Mouse (Mus musculus): ENCODE measurements around the gene Pebp1. TPM values are rescaled to one million over a fixed set of nuclear protein-coding genes. Genes with fewer than 3 reads are reported as not detected.
"Not testable (repeated sequence)": the region's sequence is repeated elsewhere in the genome, so short reads cannot be mapped to it uniquely, and the experiment has no call there.

Gene Pebp1
- polyA plus RNA-seq, 1 experiment from 2014 or later = 1,043 TPM

DNA sequence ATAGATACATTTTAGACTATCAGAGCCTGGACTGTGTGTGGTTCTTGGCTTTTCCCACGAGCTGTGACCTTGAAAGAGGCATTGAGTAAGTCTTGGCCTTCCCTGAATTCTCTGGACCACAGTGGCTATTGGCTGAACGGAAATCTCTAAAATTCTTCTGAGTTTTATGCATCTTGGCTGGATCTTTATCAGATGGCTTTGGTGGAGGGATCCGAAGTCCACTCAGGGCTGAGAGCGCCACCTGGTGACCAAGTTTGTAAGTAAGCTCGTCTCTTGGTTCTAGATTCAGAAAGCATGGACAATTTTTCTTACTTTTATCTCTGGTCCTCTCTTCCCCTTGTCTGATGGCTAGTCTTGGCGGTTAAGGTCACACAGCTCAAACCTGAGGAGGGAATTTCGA lies 17.5 kb upstream of the Pebp1 start:
- H3K9me3 ChIP-seq = no peaks in the 10 kb centered on the region
- 83% methylated on average over 7 of the region's 7 CpGs for WGBS
- peaks cover 3% of the 10 kb centered on the region for H3K4me1 ChIP-seq (replicated peaks)
- H3K36me3 ChIP-seq = no peaks in the 10 kb centered on the region
- H3K9ac ChIP-seq = no peak overlapping the region
- H3K27me3 ChIP-seq = no peaks in the 10 kb centered on the region
- ATAC-seq (ENCODE audit: low FRiP score) = no peak
- H3K27ac ChIP-seq = no peak overlapping the region
- no peak overlapping the region for H3K4me2 ChIP-seq
- H3K4me3 ChIP-seq = no peak overlapping the region

DNA sequence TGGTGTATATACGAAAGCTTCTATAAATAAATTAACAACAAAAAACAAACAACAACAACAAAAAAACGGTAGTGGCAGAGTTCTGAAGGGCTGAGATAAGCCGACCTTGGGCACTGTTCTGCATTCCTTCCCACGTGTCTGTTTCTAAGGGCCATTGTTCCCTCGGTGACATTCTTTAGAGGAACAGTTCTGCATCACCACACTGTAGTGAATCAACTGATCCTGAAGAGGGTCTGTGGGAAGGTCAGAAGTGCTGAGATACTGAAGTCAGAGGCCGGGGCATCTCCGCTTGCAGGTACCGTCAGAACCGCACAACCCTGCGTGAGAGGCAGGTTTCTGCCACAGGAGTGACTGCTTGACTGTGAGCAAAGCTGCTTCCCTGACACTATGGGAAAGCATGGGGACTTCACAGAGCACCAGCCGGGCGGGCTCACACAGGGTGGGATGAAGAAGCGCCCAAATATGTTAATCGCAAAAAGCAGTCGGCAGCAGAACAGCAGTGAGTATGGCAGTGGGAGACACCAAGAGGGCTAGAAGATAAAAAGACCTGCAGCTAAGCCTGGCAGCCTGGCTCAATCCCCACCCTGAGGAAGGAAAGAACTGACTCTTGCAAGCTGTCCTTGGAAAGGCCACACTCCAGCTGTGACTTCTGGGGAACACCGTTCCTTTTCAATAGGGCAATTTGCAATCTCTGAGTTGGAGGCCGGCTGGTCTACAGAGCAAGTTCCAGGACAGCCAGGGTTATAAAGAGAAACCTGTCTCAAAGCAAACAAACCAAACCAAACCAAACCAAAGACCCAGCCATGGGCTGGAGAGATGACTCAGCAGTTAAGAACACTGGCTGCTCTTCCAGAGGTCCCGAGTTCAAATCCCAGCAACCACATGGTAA lies 16.5 kb upstream of the Pebp1 start:
- Histone ChIP-seq H3K27ac (no peak overlapping the region), H3K36me3 (no peaks in the 10 kb centered on the region), H3K9me3 (no peaks in the 10 kb centered on the region), H3K9ac (no peak overlapping the region), H3K4me3 (no peak overlapping the region), H3K4me1 (replicated peaks) (peaks cover 3% of the 10 kb centered on the region), H3K4me2 (no peak overlapping the region), H3K27me3 (no peaks in the 10 kb centered on the region)
- ATAC-seq (ENCODE audit: low FRiP score) = no peak
- WGBS = 42% methylated on average over 18 of the region's 18 CpGs

DNA sequence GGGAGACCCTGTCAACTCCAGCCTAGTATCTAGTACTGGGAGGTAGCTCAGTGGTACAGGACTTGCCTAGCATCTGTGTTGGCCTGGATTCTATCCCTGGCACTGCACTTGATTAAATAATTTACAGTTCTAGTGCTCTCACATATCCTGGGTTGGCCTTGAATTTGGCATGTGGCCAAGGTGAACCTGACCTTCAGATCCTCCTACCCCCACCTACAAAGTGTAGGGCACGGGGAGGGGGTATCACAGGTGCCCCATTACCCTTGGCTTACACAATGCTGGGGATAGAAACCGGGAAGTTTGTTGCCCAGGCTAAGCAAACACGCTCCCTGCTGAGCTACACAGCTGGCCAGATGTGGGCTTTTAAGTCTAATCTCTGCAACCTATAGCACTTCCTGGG lies 15.5 kb upstream of the Pebp1 start:
- Histone ChIP-seq H3K27ac (no peak overlapping the region), H3K4me1 (replicated peaks) (peaks cover 3% of the 10 kb centered on the region), H3K4me3 (no peak overlapping the region), H3K4me2 (no peak overlapping the region), H3K9me3 (no peaks in the 10 kb centered on the region), H3K27me3 (no peaks in the 10 kb centered on the region), H3K36me3 (no peaks in the 10 kb centered on the region), H3K9ac (no peak overlapping the region)
- no peak for ATAC-seq (ENCODE audit: low FRiP score)
- WGBS = 80% methylated on average over 3 of the region's 3 CpGs

DNA sequence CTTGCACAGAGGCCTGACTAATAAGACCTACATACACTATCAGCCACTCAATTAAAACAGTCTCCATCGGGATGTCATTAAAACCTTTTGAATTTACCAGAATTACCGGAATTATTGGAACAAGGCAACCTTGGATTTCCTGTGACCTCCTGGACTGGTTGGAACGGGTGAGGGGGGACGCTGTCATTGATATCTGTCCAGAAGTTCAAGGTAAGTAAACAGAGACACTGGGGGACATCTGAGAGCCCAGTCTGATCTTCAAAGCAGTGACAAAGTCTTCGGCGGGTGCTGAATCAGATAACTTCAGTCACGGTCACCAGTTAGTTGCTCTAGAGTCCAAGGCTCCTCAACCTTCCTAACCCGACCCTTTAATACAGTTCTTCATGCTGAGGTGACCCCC lies 7.6 kb upstream of the Pebp1 start:
- no peak overlapping the region for H3K9ac ChIP-seq
- no peaks in the 10 kb centered on the region for H3K27me3 ChIP-seq
- H3K4me3 ChIP-seq = no peak overlapping the region
- H3K27ac ChIP-seq = no peak overlapping the region
- no peak overlapping the region for H3K4me2 ChIP-seq
- H3K9me3 ChIP-seq = no peaks in the 10 kb centered on the region
- ATAC-seq (ENCODE audit: low FRiP score) = no peak
- 94% methylated on average over 8 of the region's 8 CpGs for WGBS
- H3K4me1 ChIP-seq (replicated peaks) = no peaks in the 10 kb centered on the region
- H3K36me3 ChIP-seq = no peaks in the 10 kb centered on the region

DNA sequence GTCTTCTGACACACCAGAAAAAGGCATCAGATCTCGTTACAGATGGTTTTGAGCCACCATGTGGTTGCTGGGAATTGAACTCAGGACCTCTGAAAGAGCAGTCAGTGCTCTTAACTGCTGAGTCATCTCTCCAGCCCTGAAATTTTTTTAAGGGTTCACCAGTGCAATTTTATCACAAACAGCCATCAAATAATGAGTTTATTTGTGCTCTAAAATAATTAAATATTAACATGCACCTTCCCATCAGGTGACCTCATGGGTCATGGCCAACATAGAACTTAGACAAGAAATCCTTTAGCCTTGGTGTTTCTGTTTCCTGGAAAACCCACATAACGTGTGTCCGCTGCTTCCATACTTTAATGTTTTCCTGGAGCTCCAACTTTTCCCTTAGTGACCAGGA lies 6.4 kb upstream of the Pebp1 start:
- H3K27me3 ChIP-seq; H3K27ac ChIP-seq; H3K4me2 ChIP-seq; ATAC-seq (ENCODE audit: low FRiP score); H3K4me3 ChIP-seq; H3K9me3 ChIP-seq; H3K36me3 ChIP-seq; H3K9ac ChIP-seq; H3K4me1 ChIP-seq (replicated peaks): not testable (repeated sequence)
- WGBS = 84% methylated on average over 3 of the region's 3 CpGs

DNA sequence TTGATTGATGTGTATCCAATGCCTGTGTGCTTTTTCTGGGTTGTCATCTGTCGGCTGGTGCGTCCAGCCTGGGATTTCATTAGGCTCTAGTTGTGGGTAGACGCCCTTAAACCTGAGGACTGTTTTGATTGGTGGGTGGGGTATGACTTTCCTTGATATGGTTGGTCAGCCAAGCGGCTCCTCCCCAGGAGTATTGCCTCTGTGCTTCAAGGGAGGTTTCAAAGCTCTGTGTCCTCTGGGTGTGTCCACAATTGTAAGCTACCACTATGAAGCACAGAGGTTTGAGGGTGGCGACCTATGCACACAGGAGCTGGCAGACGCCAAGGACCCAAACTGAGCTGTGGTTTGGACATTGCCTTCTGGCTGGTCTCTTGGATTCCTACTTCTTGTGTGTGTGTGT lies 5.1 kb upstream of the Pebp1 start:
- Histone ChIP-seq H3K36me3 (no peaks in the 10 kb centered on the region), H3K4me2 (no peak overlapping the region), H3K27me3 (no peaks in the 10 kb centered on the region), H3K27ac (no peak overlapping the region), H3K4me3 (no peak overlapping the region), H3K9me3 (no peaks in the 10 kb centered on the region), H3K4me1 (replicated peaks) (peaks cover 6% of the 10 kb centered on the region), H3K9ac (no peak overlapping the region)
- no peak for ATAC-seq (ENCODE audit: low FRiP score)
- WGBS = 85% methylated on average over 6 of the region's 6 CpGs

DNA sequence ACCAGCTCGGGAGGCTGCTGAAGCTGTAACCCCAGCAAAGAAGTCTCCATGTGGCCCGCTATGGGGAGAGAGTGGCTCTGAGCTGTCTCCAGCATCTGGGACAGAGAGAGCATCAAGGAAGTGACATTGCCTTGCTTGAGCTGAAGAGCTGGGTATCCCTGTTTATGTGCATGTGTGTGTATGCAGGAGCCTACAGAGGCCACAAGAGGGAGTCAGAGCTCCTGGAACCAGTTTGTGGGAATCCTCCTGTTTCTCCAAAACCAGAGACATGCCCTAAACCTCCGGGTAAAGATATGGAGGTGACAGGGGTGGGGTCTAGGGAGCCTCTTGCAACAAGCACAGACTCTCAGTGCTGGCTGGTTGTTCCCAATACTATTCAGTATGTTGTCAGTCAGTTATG lies 3.9 kb upstream of the Pebp1 start:
- H3K9me3 ChIP-seq = no peaks in the 10 kb centered on the region
- WGBS = 82% methylated on average over 3 of the region's 3 CpGs
- no peak overlapping the region for H3K4me3 ChIP-seq
- no peak overlapping the region for H3K4me2 ChIP-seq
- H3K4me1 ChIP-seq (replicated peaks) = peaks cover 10% of the 10 kb centered on the region
- ATAC-seq (ENCODE audit: low FRiP score) = no peak
- no peaks in the 10 kb centered on the region for H3K27me3 ChIP-seq
- no peak overlapping the region for H3K27ac ChIP-seq
- no peaks in the 10 kb centered on the region for H3K36me3 ChIP-seq
- no peak overlapping the region for H3K9ac ChIP-seq

DNA sequence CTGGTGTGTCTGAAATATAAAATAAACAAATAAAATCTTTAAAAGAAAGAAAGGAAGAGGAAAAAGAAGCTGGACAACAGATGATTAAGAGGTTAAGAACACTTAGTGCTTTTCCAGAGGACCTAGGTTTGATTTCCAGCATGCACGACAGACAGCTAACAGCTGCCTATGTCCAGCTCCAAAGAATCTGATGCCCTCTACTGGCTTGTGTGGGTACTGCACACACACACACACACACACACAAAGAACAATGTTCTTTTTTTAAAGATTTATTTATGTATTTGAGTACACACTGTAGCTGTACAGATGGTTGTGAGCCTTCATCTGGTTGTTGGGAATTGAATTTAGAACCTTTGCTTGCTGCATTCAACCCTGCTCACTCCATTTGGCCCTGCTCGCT lies 2.7 kb upstream of the Pebp1 start:
- H3K9me3 ChIP-seq = no peaks in the 10 kb centered on the region
- no peak overlapping the region for H3K9ac ChIP-seq
- peaks cover 23% of the 10 kb centered on the region for H3K4me1 ChIP-seq (replicated peaks)
- WGBS = 97% methylated on average over 2 of the region's 2 CpGs
- H3K4me2 ChIP-seq = no peak overlapping the region
- H3K36me3 ChIP-seq = peaks cover 6% of the 10 kb centered on the region; the same call in 1 of the 2 replicates
- no peak overlapping the region for H3K4me3 ChIP-seq
- ATAC-seq (ENCODE audit: low FRiP score) = no peak
- no peak overlapping the region for H3K27ac ChIP-seq
- no peaks in the 10 kb centered on the region for H3K27me3 ChIP-seq

DNA sequence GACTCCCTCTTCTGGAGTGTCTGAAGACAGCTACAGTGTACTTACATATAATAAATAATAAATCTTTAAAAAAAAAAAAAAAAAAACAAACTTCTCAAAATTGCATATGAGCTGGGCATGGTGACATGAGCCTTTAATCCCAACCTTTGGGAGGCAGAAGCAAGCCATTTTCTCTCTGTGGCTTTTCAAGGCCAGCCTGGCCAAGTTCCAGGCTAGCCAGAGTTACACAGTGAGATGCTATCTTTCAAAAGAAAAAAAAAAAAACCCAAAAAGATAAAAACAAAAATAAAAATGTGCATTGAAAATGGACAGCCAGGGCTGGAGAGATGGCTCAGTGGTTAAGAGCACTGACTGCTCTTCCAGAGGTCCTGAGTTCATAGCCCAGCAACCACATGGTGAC lies 2.2 kb upstream of the Pebp1 start:
- no peak overlapping the region for H3K27ac ChIP-seq
- H3K27me3 ChIP-seq = no peaks in the 10 kb centered on the region
- ATAC-seq (ENCODE audit: low FRiP score) = no peak
- no peaks in the 10 kb centered on the region for H3K9me3 ChIP-seq
- H3K4me1 ChIP-seq (replicated peaks) = peaks cover 27% of the 10 kb centered on the region
- no peak overlapping the region for H3K4me2 ChIP-seq
- peaks cover 10% of the 10 kb centered on the region for H3K36me3 ChIP-seq
- H3K9ac ChIP-seq = no peak overlapping the region
- no peak overlapping the region for H3K4me3 ChIP-seq

DNA sequence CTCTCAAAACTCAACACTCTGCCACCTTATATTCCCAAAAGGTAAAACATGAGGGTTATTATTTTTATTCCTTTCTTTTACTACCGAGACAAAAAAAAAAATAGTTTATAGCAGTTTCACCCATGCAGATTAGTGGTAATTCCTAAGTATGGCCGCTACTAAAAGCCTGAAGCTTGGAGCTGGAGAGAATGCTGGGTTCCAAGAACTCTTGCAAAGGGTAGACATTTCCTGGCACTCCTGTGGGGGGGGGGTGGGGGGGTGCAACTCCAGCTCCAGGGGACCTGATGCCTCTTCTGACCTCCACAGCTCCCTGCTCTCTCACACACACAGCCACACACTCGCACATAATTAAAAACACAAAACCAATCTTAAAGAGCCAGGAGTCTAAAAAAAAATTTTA lies 1.1 kb downstream of the Pebp1 start:
- H3K36me3 ChIP-seq = peaks cover 39% of the 10 kb centered on the region
- no peaks in the 10 kb centered on the region for H3K9me3 ChIP-seq
- peak overlapping the region; percentile 78 for H3K4me2 ChIP-seq
- H3K4me1 ChIP-seq (replicated peaks) = peaks cover 35% of the 10 kb centered on the region
- WGBS = 48% methylated on average over 3 of the region's 3 CpGs
- H3K27ac ChIP-seq = no peak overlapping the region
- peak overlapping the region; percentile 87 for H3K4me3 ChIP-seq
- no peaks in the 10 kb centered on the region for H3K27me3 ChIP-seq
- H3K9ac ChIP-seq = peak overlapping the region; percentile 87
- ATAC-seq (ENCODE audit: low FRiP score) = no peak

DNA sequence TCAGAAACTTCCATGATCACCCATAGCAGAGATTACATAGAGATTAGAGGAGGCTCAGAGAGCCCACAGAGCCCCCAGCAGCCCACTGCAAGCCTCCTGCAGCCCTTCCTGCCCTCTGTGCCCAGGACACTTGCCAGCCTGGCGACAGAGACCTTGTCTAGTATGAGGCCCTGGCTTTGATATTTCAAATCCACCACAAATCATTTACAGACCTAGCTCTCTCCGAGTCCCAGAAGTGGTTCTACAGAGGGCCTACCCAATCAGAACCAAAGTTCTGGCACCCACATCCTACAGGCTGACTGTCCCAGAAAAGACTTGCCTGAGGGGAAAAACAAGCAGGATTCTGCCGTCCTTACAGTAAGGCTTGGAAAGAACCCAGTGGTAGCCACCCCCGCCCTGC lies 2.2 kb downstream of the Pebp1 start:
- Histone ChIP-seq H3K9me3 (no peaks in the 10 kb centered on the region), H3K4me1 (replicated peaks) (peaks cover 35% of the 10 kb centered on the region), H3K27ac (peak overlapping the region; percentile 52; the same call in 1 of the 2 replicates), H3K4me3 (peak overlapping the region; percentile 7; the same call in 1 of the 2 replicates), H3K9ac (0 out of 2 replicates have a peak overlapping the region, but pooled peaks have one; percentile 24), H3K36me3 (peaks cover 48% of the 10 kb centered on the region), H3K27me3 (no peaks in the 10 kb centered on the region), H3K4me2 (peak overlapping the region; percentile 78)
- ATAC-seq (ENCODE audit: low FRiP score) = no peak
- 91% methylated on average over 4 of the region's 4 CpGs for WGBS

DNA sequence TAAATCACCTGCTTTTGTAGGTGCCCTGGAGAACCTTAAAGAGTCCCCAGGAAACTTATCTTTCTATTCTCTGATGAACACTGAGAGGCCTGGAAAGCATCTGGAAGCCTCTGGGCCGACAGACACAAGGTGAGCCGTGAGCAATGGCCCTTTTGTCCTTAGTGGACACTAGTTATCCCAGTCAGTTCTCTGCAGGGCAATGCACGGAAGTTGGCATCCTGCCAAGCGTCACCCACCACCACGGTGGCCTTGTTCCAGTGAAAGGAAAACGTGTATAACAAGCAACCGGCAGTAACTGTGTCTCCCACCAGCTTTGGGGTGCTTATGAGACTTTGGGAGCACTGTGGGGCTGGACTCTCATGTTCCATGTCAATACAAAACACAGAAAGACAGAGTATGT lies 2.7 kb downstream of the Pebp1 start:
- H3K4me2 ChIP-seq = peak overlapping the region; percentile 78
- no peaks in the 10 kb centered on the region for H3K9me3 ChIP-seq
- H3K27ac ChIP-seq = peak overlapping the region; percentile 61; the same call in 1 of the 2 replicates
- peaks cover 35% of the 10 kb centered on the region for H3K4me1 ChIP-seq (replicated peaks)
- H3K36me3 ChIP-seq = peaks cover 52% of the 10 kb centered on the region
- peak overlapping the region; percentile 5 for H3K4me3 ChIP-seq
- H3K27me3 ChIP-seq = no peaks in the 10 kb centered on the region
- WGBS = 54% methylated on average over 7 of the region's 7 CpGs
- H3K9ac ChIP-seq = 0 out of 2 replicates have a peak overlapping the region, but pooled peaks have one; percentile 24
- no peak for ATAC-seq (ENCODE audit: low FRiP score)

DNA sequence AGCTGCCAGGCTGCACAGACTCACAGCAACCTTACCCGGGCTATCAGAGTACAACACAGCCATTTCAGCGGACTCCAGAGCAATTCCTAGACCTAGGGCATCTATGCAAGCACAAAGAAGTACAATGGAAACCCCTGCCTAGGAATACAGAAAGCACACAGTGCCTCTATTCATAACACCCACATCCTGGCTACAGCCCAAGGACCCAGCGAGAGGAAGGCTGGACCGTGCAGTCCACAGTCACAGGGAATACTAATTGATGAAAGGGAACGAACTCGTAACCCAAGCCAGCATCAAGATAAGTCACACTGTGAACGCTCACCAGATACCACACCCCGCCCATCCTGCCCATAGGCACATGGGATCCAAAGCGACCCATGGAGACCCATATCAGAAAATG lies 3.4 kb downstream of the Pebp1 start:
- Histone ChIP-seq H3K9ac (no peak overlapping the region), H3K27ac (peak overlapping the region; percentile 61), H3K4me3 (no peak overlapping the region), H3K9me3 (no peaks in the 10 kb centered on the region), H3K4me2 (no peak overlapping the region), H3K4me1 (replicated peaks) (peaks cover 35% of the 10 kb centered on the region), H3K36me3 (peaks cover 52% of the 10 kb centered on the region), H3K27me3 (no peaks in the 10 kb centered on the region)
- ATAC-seq (ENCODE audit: low FRiP score) = no peak
- 63% methylated on average over 9 of the region's 9 CpGs for WGBS

Data from hindbrain, embryonic 13.5 days (tissue).